Mouse (Mus musculus) heart, postnatal 14 days (tissue): Measurements from ENCODE around the gene Cul4a. TPM values are rescaled to one million over a fixed set of nuclear protein-coding genes. Genes with fewer than 3 reads are reported as not detected.
"Not testable (repeated sequence)": the region's sequence is repeated elsewhere in the genome, so short reads cannot be mapped to it uniquely, and the experiment has no call there.

Experiments
- DNase-seq, 2 experiments: peaks; one replicate each; pipeline ENCODE4 v3.0.0; 2021 to 2022
- intact Hi-C: fragments of 180-260 bp; cut with DNase I; formaldehyde crosslinking; loops from one replicate; pipeline ENCODE4 v1.15.1; 2025
- long read RNA-seq, 2 experiments: library from polyadenylated mRNA; stranded (forward); transcript quantifications; one replicate each; pipeline ENCODE4 v2.0.0; 2021
- total RNA-seq, 2 experiments: library from RNA; stranded (reverse); gene quantifications; 2 replicates each; pipeline ENCODE4 v1.2.3; 2021

Gene Cul4a
- 10 to 100 TPM; 78.0 to 78.3 TPM for total RNA-seq
- long read RNA-seq, experiment 1, transcript Cul4a-201 (20 exons, 3,728 nt), result major isoform, 149 of 187 reads
- long read RNA-seq, experiment 1, partial matches to known transcripts, result 17 of 187 reads
- long read RNA-seq, experiment 1, other reads (novel, unspliced or antisense), result 20 of 187 reads
- long read RNA-seq, experiment 2, transcript Cul4a-201 (20 exons, 3,728 nt), result major isoform, 179 of 206 reads
- long read RNA-seq, experiment 2, partial matches to known transcripts, result 10 of 206 reads
- long read RNA-seq, experiment 2, other reads (novel, unspliced or antisense), result 17 of 206 reads

GRCm38 (mm10) chr8:13105087-13105881 is at the start of gene Cul4a, which contains the start of gene Pcid2:
TSS of gene Cul4a (plus strand) at chr8:13105621.
TSS of gene Pcid2 (minus strand) at chr8:13105459.
- intact Hi-C loops, result loop anchor here (2.0 to 5.0 kb wide), 2 partner anchors 57 to 208 kb away; no protein-coding TSS in a partner anchor
- peak; percentile 97 to 98 for DNase-seq

- intact Hi-C loops, result no loop called here
These were observed 48.1 kb upstream of the Cul4a start for GRCm38 (mm10) chr8:13057351-13057750.

GRCm38 (mm10) chr8:13060441-13061150 is 44.8 kb upstream of the Cul4a start, which contains the start of gene Proz:
TSS of gene Proz (plus strand) at chr8:13060914.
- DNase-seq, result no peak
- intact Hi-C loops, result no loop called here

More at GRCm38 (mm10) chr8:13057351-13057750, 48.1 kb upstream of the Cul4a start:
- no peak for DNase-seq

GRCm38 (mm10) chr8:13063112-13063511 is 42.3 kb upstream of the Cul4a start:
- no peak for DNase-seq
- intact Hi-C loops, result no loop called here

- no peak for DNase-seq
- intact Hi-C loops, result no loop called here
These were observed 32.2 kb upstream of the Cul4a start for GRCm38 (mm10) chr8:13073255-13073654.

- intact Hi-C loops, result no loop called here
- DNase-seq, result no peak
These were observed 30.4 kb upstream of the Cul4a start for GRCm38 (mm10) chr8:13075044-13075443.

- intact Hi-C loops, DNase-seq: not testable (repeated sequence)
These were observed 29.8 kb upstream of the Cul4a start for GRCm38 (mm10) chr8:13075579-13075978.

- DNase-seq, result no peak
These were observed 27.9 kb upstream of the Cul4a start for GRCm38 (mm10) chr8:13077542-13077941.

GRCm38 (mm10) chr8:13104691-13105086 is 732 bp upstream of the Cul4a start:
- intact Hi-C loops, result loop anchor here (2.0 to 5.0 kb wide), 2 partner anchors 58 to 208 kb away; no protein-coding TSS in a partner anchor
- peak; percentile 92 to 95 for DNase-seq

More at GRCm38 (mm10) chr8:13077542-13077941, 27.9 kb upstream of the Cul4a start:
- intact Hi-C loops, result no loop called here

GRCm38 (mm10) chr8:13105908-13106551 is 609 bp downstream of the Cul4a start:
- DNase-seq, result peak in 1 of 2 experiments; percentile 64

GRCm38 (mm10) chr8:13107990-13108638 is 2.7 kb downstream of the Cul4a start:
- intact Hi-C loops, result loop anchor here (5.0 kb wide), 1 partner anchor 54 kb away; no protein-coding TSS in a partner anchor
- DNase-seq, result no peak

More at GRCm38 (mm10) chr8:13105908-13106551, 609 bp downstream of the Cul4a start:
- intact Hi-C loops, result loop anchor here (2.0 to 5.0 kb wide), 2 partner anchors 56 to 209 kb away; no protein-coding TSS in a partner anchor

- intact Hi-C loops, result loop anchor here (5.0 kb wide), 1 partner anchor 53 kb away; no protein-coding TSS in a partner anchor
- DNase-seq, result peak in 1 of 2 experiments; percentile 10
These were observed 3.5 kb downstream of the Cul4a start for GRCm38 (mm10) chr8:13108967-13109366.

GRCm38 (mm10) chr8:13109416-13109960 is 4.1 kb downstream of the Cul4a start:
- DNase-seq, result no peak
- intact Hi-C loops, result loop anchor here (5.0 kb wide), 1 partner anchor 53 kb away; no protein-coding TSS in a partner anchor

- intact Hi-C loops, result no loop called here
- DNase-seq, result no peak
These were observed 6.5 kb downstream of the Cul4a start for GRCm38 (mm10) chr8:13111917-13112316.

GRCm38 (mm10) chr8:13113232-13113631 is 7.8 kb downstream of the Cul4a start:
- intact Hi-C loops, result no loop called here

GRCm38 (mm10) chr8:13117096-13117495 is 11.7 kb downstream of the Cul4a start:
- DNase-seq, result no peak
- intact Hi-C loops, result no loop called here

More at GRCm38 (mm10) chr8:13113232-13113631, 7.8 kb downstream of the Cul4a start:
- DNase-seq, result no peak

- no peak for DNase-seq
- intact Hi-C loops, result no loop called here
These were observed 13.1 kb downstream of the Cul4a start for GRCm38 (mm10) chr8:13118516-13118915.

- DNase-seq, result no peak
- intact Hi-C loops, result no loop called here
These were observed 15.7 kb downstream of the Cul4a start for GRCm38 (mm10) chr8:13120882-13121665.
